In genomic region chr11:12416899-12417298, GRCm38 (mm10) we compare ENCODE assay signal across 10 mouse cellular contexts. TPM values are rescaled to one million over a fixed set of nuclear protein-coding genes. Genes with fewer than 3 reads are reported as not detected.
DNase-seq lines count a peak whose midpoint lies in the region; ATAC-seq lines count a peak whose summit lies in the region.
"Had no signal": no experiment of that assay in that cellular context is flagged by ENCODE, and none has a peak within 500 bp of the region (broad histone marks: within the 10 kb centered on the region; RNA-seq: fewer than 3 reads in every experiment).

No protein-coding gene starts in this region.

- DNase-seq in heart, postnatal 14 days, result peak; percentile 15 to 42
- no peak for DNase-seq in heart, embryonic 10.5 days (ENCODE audit: low spot score)
- DNase-seq in layer of hippocampus, postnatal 10 days (ENCODE audit: low spot score in 2 of 2), result peak; percentile 26 to 44
- peak; percentile 49 for DNase-seq in right cerebral cortex, postnatal 14 days
- DNase-seq in natural killer cell, adult 2 months (ENCODE audit: low spot score in 2 of 2), result no peak
- DNase-seq: cerebellum, adult 18-20 months had no signal

- no peak overlapping the region for H3K27ac ChIP-seq in heart, embryonic 10.5 days
- H3K27ac ChIP-seq in neural tube, embryonic 14.5 days (ENCODE audit: low read depth, low read length), result no peak overlapping the region
- H3K27ac ChIP-seq in neural tube, embryonic 15.5 days (replicated peaks), result no peak overlapping the region
- H3K27ac ChIP-seq in intestine, embryonic 15.5 days, result no peak overlapping the region

- no peaks in the 10 kb centered on the region for H3K27me3 ChIP-seq in heart, embryonic 10.5 days (ENCODE audit: insufficient read depth, poor library complexity, severe bottlenecking)
- H3K27me3 ChIP-seq in neural tube, embryonic 14.5 days (ENCODE audit: control insufficient read depth, insufficient read depth, low read length), result no peaks in the 10 kb centered on the region
- H3K27me3 ChIP-seq in neural tube, embryonic 15.5 days (replicated peaks), result no peaks in the 10 kb centered on the region
- H3K27me3 ChIP-seq in intestine, embryonic 15.5 days (replicated peaks), result no peaks in the 10 kb centered on the region

- WGBS in heart, embryonic 10.5 days, result 81% methylated on average over 7 of the region's 7 CpGs
- 67% methylated on average over 7 of the region's 7 CpGs for WGBS in neural tube, embryonic 14.5 days
- WGBS in neural tube, embryonic 15.5 days, result 58% methylated on average over 7 of the region's 7 CpGs
- 82% methylated on average over 7 of the region's 7 CpGs for WGBS in intestine, embryonic 15.5 days

- no peak overlapping the region for H3K9ac ChIP-seq in neural tube, embryonic 14.5 days (replicated peaks; ENCODE audit: low read depth, low read length)
- no peak overlapping the region for H3K9ac ChIP-seq in neural tube, embryonic 15.5 days (replicated peaks)
- H3K9ac ChIP-seq in intestine, embryonic 15.5 days, result no peak overlapping the region

- intact Hi-C loops in heart, postnatal 14 days (cut with DNase I), result no loop called here

- no peak overlapping the region for H3K4me2 ChIP-seq in neural tube, embryonic 14.5 days (ENCODE audit: low read depth, low read length)
- H3K4me2 ChIP-seq in neural tube, embryonic 15.5 days, result no peak overlapping the region
- no peak overlapping the region for H3K4me2 ChIP-seq in intestine, embryonic 15.5 days (replicated peaks)

- H3K4me1 ChIP-seq in heart, embryonic 10.5 days, result no peaks in the 10 kb centered on the region
- H3K4me1 ChIP-seq in neural tube, embryonic 14.5 days (ENCODE audit: control insufficient read depth, insufficient read depth, low read length), result no peaks in the 10 kb centered on the region
- peaks cover 8% of the 10 kb centered on the region for H3K4me1 ChIP-seq in neural tube, embryonic 15.5 days
- no peaks in the 10 kb centered on the region for H3K4me1 ChIP-seq in intestine, embryonic 15.5 days (replicated peaks)

- no peaks in the 10 kb centered on the region for H3K9me3 ChIP-seq in heart, embryonic 10.5 days
- H3K9me3 ChIP-seq in neural tube, embryonic 14.5 days (ENCODE audit: control insufficient read depth, low read length), result no peaks in the 10 kb centered on the region
- H3K9me3 ChIP-seq in neural tube, embryonic 15.5 days (replicated peaks), result no peaks in the 10 kb centered on the region
- no peaks in the 10 kb centered on the region for H3K9me3 ChIP-seq in intestine, embryonic 15.5 days

- 0 out of 2 replicates have a peak, but pooled peaks have one; percentile 26 for ATAC-seq in neural tube, embryonic 14.5 days (ENCODE audit: low read depth)
- no peak for ATAC-seq in neural tube, embryonic 15.5 days (ENCODE audit: low FRiP score)
- no peak for ATAC-seq in intestine, embryonic 15.5 days

- H3K4me3 ChIP-seq in heart, embryonic 10.5 days, result no peak overlapping the region
- no peak overlapping the region for H3K4me3 ChIP-seq in neural tube, embryonic 14.5 days (ENCODE audit: low read depth, low read length)
- H3K4me3 ChIP-seq in neural tube, embryonic 15.5 days (replicated peaks), result no peak overlapping the region
- H3K4me3 ChIP-seq in intestine, embryonic 15.5 days (replicated peaks), result no peak overlapping the region

- H3K36me3 ChIP-seq in heart, embryonic 10.5 days, result no peaks in the 10 kb centered on the region
- H3K36me3 ChIP-seq in neural tube, embryonic 14.5 days (ENCODE audit: control insufficient read depth, insufficient read depth, low read length), result no peaks in the 10 kb centered on the region
- H3K36me3 ChIP-seq in neural tube, embryonic 15.5 days, result no peaks in the 10 kb centered on the region
- no peaks in the 10 kb centered on the region for H3K36me3 ChIP-seq in intestine, embryonic 15.5 days

RNA-seq across cellular contexts. Expression of gene Cobl, which starts 47.9 kb away (rescaled TPM):
- total RNA-seq in heart, postnatal 14 days (2021), result 10 to 100 TPM; 20.0 to 20.5 TPM
- polyA plus RNA-seq in heart, embryonic 10.5 days (2016; fragmentation: Nextera tagmentation; extraction: Ambion mirVana), result 19.8 and 25.3 TPM in 2 replicates
- polyA plus RNA-seq in neural tube, embryonic 14.5 days (2014; fragmentation: Nextera tagmentation; extraction: Ambion mirVana), result 12.3 and 16.3 TPM in 2 replicates
- 13.9 and 15.6 TPM in 2 replicates for polyA plus RNA-seq in neural tube, embryonic 15.5 days (2015; fragmentation: Nextera tagmentation; extraction: Ambion mirVana)
- total RNA-seq in layer of hippocampus, postnatal 10 days (2021), result 10 to 100 TPM; 15.9 to 17.4 TPM
- 9.0 and 9.3 TPM in 2 replicates for polyA plus RNA-seq in intestine, embryonic 15.5 days (2015; fragmentation: Nextera tagmentation; extraction: Ambion mirVana)
- total RNA-seq: monocyte, adult 5-6 weeks had no signal

Comparison
In these comparisons a context has a peak if more than half of its experiments do, and no peak if none do; other contexts are left out.
1. DNase-seq: peak in heart, postnatal 14 days (2 of 2), layer of hippocampus, postnatal 10 days (2 of 2) and right cerebral cortex, postnatal 14 days (single experiment); none in heart, embryonic 10.5 days (single experiment) and natural killer cell, adult 2 months (0 of 2).